Mouse (Mus musculus): ENCODE results near the gene Cat. TPM values are rescaled to one million over a fixed set of nuclear protein-coding genes. Genes with fewer than 3 reads are reported as not detected.

Cat gene
- polyA plus RNA-seq, 1 experiment from 2014 or later, result 96.6 TPM

DNA sequence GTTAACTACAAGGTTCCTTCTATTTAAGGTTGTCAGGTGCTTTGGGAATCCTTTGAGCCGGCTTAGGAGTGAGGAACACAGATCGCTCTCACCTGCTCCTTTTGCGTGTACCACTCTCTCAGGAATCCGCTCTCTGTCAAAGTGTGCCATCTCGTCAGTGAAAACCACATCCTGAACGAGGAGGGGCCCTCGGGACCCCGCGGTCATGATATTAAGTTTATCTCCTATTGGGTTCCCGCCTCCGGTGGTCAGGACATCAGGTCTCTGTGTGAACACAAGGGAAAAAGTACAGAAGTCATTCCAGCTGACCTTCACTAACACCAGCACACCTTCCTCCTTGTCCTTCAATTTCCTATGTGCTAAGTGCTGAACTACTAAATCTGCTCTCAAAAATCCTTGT is 8.3 kb downstream of the Cat start:
- Histone ChIP-seq H3K9me3 (ENCODE audit: control insufficient read depth, low read length) (no peaks in the 10 kb centered on the region), H3K4me2 (ENCODE audit: low read length) (no peak overlapping the region), H3K27me3 (ENCODE audit: control insufficient read depth, insufficient read depth, low read length) (no peaks in the 10 kb centered on the region), H3K27ac (replicated peaks in 1 of 2; ENCODE audit: control insufficient read depth in 1 of 2, insufficient read depth in 1 of 2, low read depth in 2 of 2, low read length in 2 of 2) (no peak overlapping the region), H3K4me1 (ENCODE audit: control insufficient read depth in 2 of 2, insufficient read depth in 2 of 2, low read length in 2 of 2) (no peaks in the 10 kb centered on the region; a peak in 1 of 4 replicates), H3K9ac (ENCODE audit: low read length) (no peak overlapping the region), H3K36me3 (ENCODE audit: control insufficient read depth, insufficient read depth, low read length) (peaks cover 37% of the 10 kb centered on the region), H3K4me3 (ENCODE audit: control insufficient read depth in 1 of 2, insufficient read depth in 1 of 2, low read depth in 1 of 2, low read length in 2 of 2) (no peak overlapping the region)
- 60% methylated on average over 11 of the region's 11 CpGs for WGBS
- no peak for ATAC-seq (ENCODE audit: insufficient number of reproducible peaks, insufficient read depth, low FRiP score, low read depth)

- Histone ChIP-seq H3K9ac (ENCODE audit: low read length) (no peak overlapping the region), H3K4me1 (ENCODE audit: control insufficient read depth in 2 of 2, insufficient read depth in 2 of 2, low read length in 2 of 2) (no peaks in the 10 kb centered on the region; a peak in 1 of 4 replicates), H3K36me3 (ENCODE audit: control insufficient read depth, insufficient read depth, low read length) (peaks cover 42% of the 10 kb centered on the region), H3K27ac (replicated peaks in 1 of 2; ENCODE audit: control insufficient read depth in 1 of 2, insufficient read depth in 1 of 2, low read depth in 2 of 2, low read length in 2 of 2) (no peak overlapping the region), H3K9me3 (ENCODE audit: control insufficient read depth, low read length) (no peaks in the 10 kb centered on the region), H3K4me3 (ENCODE audit: control insufficient read depth in 1 of 2, insufficient read depth in 1 of 2, low read depth in 1 of 2, low read length in 2 of 2) (no peak overlapping the region), H3K4me2 (ENCODE audit: low read length) (no peak overlapping the region), H3K27me3 (ENCODE audit: control insufficient read depth, insufficient read depth, low read length) (no peaks in the 10 kb centered on the region)
- 81% methylated on average over 2 of the region's 2 CpGs for WGBS
- ATAC-seq (ENCODE audit: insufficient number of reproducible peaks, insufficient read depth, low FRiP score, low read depth), result no peak
These were observed 8.8 kb downstream of the Cat start for GRCm38 (mm10) chr2:103476180-103476579.

DNA sequence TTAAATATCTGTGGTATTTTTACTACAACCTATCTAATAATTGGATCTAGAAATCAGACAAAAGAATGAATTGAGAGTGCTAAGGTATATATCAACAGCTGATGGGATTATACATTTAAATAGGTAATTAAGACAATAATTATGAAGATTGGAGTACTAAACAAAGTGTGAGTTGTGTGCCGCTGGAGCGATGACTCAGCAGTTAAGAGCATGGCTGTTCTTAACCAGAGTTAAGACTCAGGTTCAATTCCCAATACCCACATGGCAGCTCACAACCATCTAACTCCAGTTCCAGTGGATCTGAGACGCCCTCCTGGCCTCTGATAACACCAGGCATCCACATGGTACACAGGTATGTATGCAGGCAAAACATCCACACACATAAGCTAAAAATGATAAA is 11.6 kb downstream of the Cat start:
- WGBS, result 93% methylated on average over 3 of the region's 3 CpGs

GRCm38 (mm10) chr2:103466984-103467588 is 17.9 kb downstream of the Cat start:
- Histone ChIP-seq H3K4me3 (ENCODE audit: control insufficient read depth in 1 of 2, insufficient read depth in 1 of 2, low read depth in 1 of 2, low read length in 2 of 2) (no peak overlapping the region), H3K27ac (replicated peaks in 1 of 2; ENCODE audit: control insufficient read depth in 1 of 2, insufficient read depth in 1 of 2, low read depth in 2 of 2, low read length in 2 of 2) (no peak overlapping the region), H3K27me3 (ENCODE audit: control insufficient read depth, insufficient read depth, low read length) (no peaks in the 10 kb centered on the region), H3K9ac (ENCODE audit: low read length) (no peak overlapping the region), H3K9me3 (ENCODE audit: control insufficient read depth, low read length) (no peaks in the 10 kb centered on the region), H3K36me3 (ENCODE audit: control insufficient read depth, insufficient read depth, low read length) (peaks cover 85% of the 10 kb centered on the region), H3K4me2 (ENCODE audit: low read length) (no peak overlapping the region), H3K4me1 (ENCODE audit: control insufficient read depth in 2 of 2, insufficient read depth in 2 of 2, low read length in 2 of 2) (no peaks in the 10 kb centered on the region)
- 80% methylated on average over 10 of the region's 10 CpGs for WGBS
- ATAC-seq (ENCODE audit: insufficient number of reproducible peaks, insufficient read depth, low FRiP score, low read depth), result no peak

More for the DNA sequence above, 11.6 kb downstream of the Cat start:
- no peak overlapping the region for H3K4me3 ChIP-seq (ENCODE audit: control insufficient read depth in 1 of 2, insufficient read depth in 1 of 2, low read depth in 1 of 2, low read length in 2 of 2)
- H3K4me1 ChIP-seq (ENCODE audit: control insufficient read depth in 2 of 2, insufficient read depth in 2 of 2, low read length in 2 of 2), result no peaks in the 10 kb centered on the region; a peak in 1 of 4 replicates
- no peaks in the 10 kb centered on the region for H3K9me3 ChIP-seq (ENCODE audit: control insufficient read depth, low read length)
- H3K27ac ChIP-seq (replicated peaks in 1 of 2; ENCODE audit: control insufficient read depth in 1 of 2, insufficient read depth in 1 of 2, low read depth in 2 of 2, low read length in 2 of 2), result no peak overlapping the region
- no peak overlapping the region for H3K9ac ChIP-seq (ENCODE audit: low read length)
- no peak overlapping the region for H3K4me2 ChIP-seq (ENCODE audit: low read length)
- H3K27me3 ChIP-seq (ENCODE audit: control insufficient read depth, insufficient read depth, low read length), result no peaks in the 10 kb centered on the region
- peaks cover 66% of the 10 kb centered on the region for H3K36me3 ChIP-seq (ENCODE audit: control insufficient read depth, insufficient read depth, low read length)
- no peak for ATAC-seq (ENCODE audit: insufficient number of reproducible peaks, insufficient read depth, low FRiP score, low read depth)

- no peak for ATAC-seq (ENCODE audit: insufficient number of reproducible peaks, insufficient read depth, low FRiP score, low read depth)
- no peak overlapping the region for H3K9ac ChIP-seq (ENCODE audit: low read length)
- WGBS, result 89% methylated on average over 3 of the region's 3 CpGs
- H3K4me3 ChIP-seq (ENCODE audit: control insufficient read depth in 1 of 2, insufficient read depth in 1 of 2, low read depth in 1 of 2, low read length in 2 of 2), result no peak overlapping the region
- H3K4me1 ChIP-seq (ENCODE audit: control insufficient read depth in 2 of 2, insufficient read depth in 2 of 2, low read length in 2 of 2), result no peaks in the 10 kb centered on the region
- H3K27me3 ChIP-seq (ENCODE audit: control insufficient read depth, insufficient read depth, low read length), result no peaks in the 10 kb centered on the region
- H3K9me3 ChIP-seq (ENCODE audit: control insufficient read depth, low read length), result no peaks in the 10 kb centered on the region
- no peak overlapping the region for H3K4me2 ChIP-seq (ENCODE audit: low read length)
- H3K27ac ChIP-seq (replicated peaks in 1 of 2; ENCODE audit: control insufficient read depth in 1 of 2, insufficient read depth in 1 of 2, low read depth in 2 of 2, low read length in 2 of 2), result no peak overlapping the region
- H3K36me3 ChIP-seq (ENCODE audit: control insufficient read depth, insufficient read depth, low read length), result peaks cover 86% of the 10 kb centered on the region
These were observed 18.7 kb downstream of the Cat start for GRCm38 (mm10) chr2:103466272-103466671.

- no peaks in the 10 kb centered on the region for H3K27me3 ChIP-seq (ENCODE audit: control insufficient read depth, insufficient read depth, low read length)
- H3K4me2 ChIP-seq (ENCODE audit: low read length), result no peak overlapping the region
- 91% methylated on average over 11 of the region's 11 CpGs for WGBS
- no peaks in the 10 kb centered on the region for H3K4me1 ChIP-seq (ENCODE audit: control insufficient read depth in 2 of 2, insufficient read depth in 2 of 2, low read length in 2 of 2)
- no peak overlapping the region for H3K4me3 ChIP-seq (ENCODE audit: control insufficient read depth in 1 of 2, insufficient read depth in 1 of 2, low read depth in 1 of 2, low read length in 2 of 2)
- H3K36me3 ChIP-seq (ENCODE audit: control insufficient read depth, insufficient read depth, low read length), result peaks cover 81% of the 10 kb centered on the region
- H3K9ac ChIP-seq (ENCODE audit: low read length), result no peak overlapping the region
- H3K9me3 ChIP-seq (ENCODE audit: control insufficient read depth, low read length), result no peaks in the 10 kb centered on the region
- no peak overlapping the region for H3K27ac ChIP-seq (replicated peaks in 1 of 2; ENCODE audit: control insufficient read depth in 1 of 2, insufficient read depth in 1 of 2, low read depth in 2 of 2, low read length in 2 of 2)
- ATAC-seq (ENCODE audit: insufficient number of reproducible peaks, insufficient read depth, low FRiP score, low read depth), result no peak
These were observed 19.5 kb downstream of the Cat start for GRCm38 (mm10) chr2:103465429-103465828.

GRCm38 (mm10) chr2:103464524-103464923 is 20.4 kb downstream of the Cat start:
- no peak overlapping the region for H3K9ac ChIP-seq (ENCODE audit: low read length)
- H3K4me3 ChIP-seq (ENCODE audit: control insufficient read depth in 1 of 2, insufficient read depth in 1 of 2, low read depth in 1 of 2, low read length in 2 of 2), result no peak overlapping the region
- no peaks in the 10 kb centered on the region for H3K4me1 ChIP-seq (ENCODE audit: control insufficient read depth in 2 of 2, insufficient read depth in 2 of 2, low read length in 2 of 2)
- H3K9me3 ChIP-seq (ENCODE audit: control insufficient read depth, low read length), result no peaks in the 10 kb centered on the region
- H3K27ac ChIP-seq (replicated peaks in 1 of 2; ENCODE audit: control insufficient read depth in 1 of 2, insufficient read depth in 1 of 2, low read depth in 2 of 2, low read length in 2 of 2), result no peak overlapping the region
- 89% methylated on average over 8 of the region's 8 CpGs for WGBS
- H3K4me2 ChIP-seq (ENCODE audit: low read length), result no peak overlapping the region
- ATAC-seq (ENCODE audit: insufficient number of reproducible peaks, insufficient read depth, low FRiP score, low read depth), result no peak
- no peaks in the 10 kb centered on the region for H3K27me3 ChIP-seq (ENCODE audit: control insufficient read depth, insufficient read depth, low read length)
- H3K36me3 ChIP-seq (ENCODE audit: control insufficient read depth, insufficient read depth, low read length), result peaks cover 81% of the 10 kb centered on the region

GRCm38 (mm10) chr2:103462746-103463145 is 22.2 kb downstream of the Cat start:
- no peaks in the 10 kb centered on the region for H3K27me3 ChIP-seq (ENCODE audit: control insufficient read depth, insufficient read depth, low read length)
- ATAC-seq (ENCODE audit: insufficient number of reproducible peaks, insufficient read depth, low FRiP score, low read depth), result no peak
- no peaks in the 10 kb centered on the region for H3K9me3 ChIP-seq (ENCODE audit: control insufficient read depth, low read length)
- H3K4me2 ChIP-seq (ENCODE audit: low read length), result no peak overlapping the region
- no peak overlapping the region for H3K27ac ChIP-seq (replicated peaks in 1 of 2; ENCODE audit: control insufficient read depth in 1 of 2, insufficient read depth in 1 of 2, low read depth in 2 of 2, low read length in 2 of 2)
- H3K4me3 ChIP-seq (ENCODE audit: control insufficient read depth in 1 of 2, insufficient read depth in 1 of 2, low read depth in 1 of 2, low read length in 2 of 2), result no peak overlapping the region
- H3K36me3 ChIP-seq (ENCODE audit: control insufficient read depth, insufficient read depth, low read length), result peaks cover 90% of the 10 kb centered on the region
- no peaks in the 10 kb centered on the region for H3K4me1 ChIP-seq (ENCODE audit: control insufficient read depth in 2 of 2, insufficient read depth in 2 of 2, low read length in 2 of 2)
- no peak overlapping the region for H3K9ac ChIP-seq (ENCODE audit: low read length)
- WGBS, result 92% methylated on average over 5 of the region's 5 CpGs
